Mouse (Mus musculus): Measurements from ENCODE around the gene Dnah14.

Dnah14 gene

DNA sequence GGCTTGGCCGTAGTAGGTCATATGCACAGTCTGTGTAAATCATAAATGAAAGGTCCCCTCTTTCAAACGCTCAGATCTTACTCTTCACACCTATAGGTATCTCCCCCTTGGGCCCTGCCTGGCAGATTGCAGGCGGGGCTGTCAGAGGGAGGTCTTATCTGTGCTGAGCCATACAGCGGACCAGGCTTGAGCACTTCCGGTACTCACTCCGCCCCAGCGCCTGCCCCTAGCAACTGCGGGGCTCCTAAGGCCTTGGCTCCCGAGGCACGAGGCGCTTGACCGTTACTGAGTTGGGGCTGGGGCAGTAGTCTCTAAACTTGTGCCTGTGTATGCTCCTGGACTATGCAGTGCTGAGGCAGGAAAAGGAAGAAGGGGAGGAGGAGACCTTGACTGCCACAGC is at the start of gene Dnah14:
Dnah14 (plus strand) TSS at position 238 of the 400 bp plus-strand sequence.
- no peak for DNase-seq

DNA sequence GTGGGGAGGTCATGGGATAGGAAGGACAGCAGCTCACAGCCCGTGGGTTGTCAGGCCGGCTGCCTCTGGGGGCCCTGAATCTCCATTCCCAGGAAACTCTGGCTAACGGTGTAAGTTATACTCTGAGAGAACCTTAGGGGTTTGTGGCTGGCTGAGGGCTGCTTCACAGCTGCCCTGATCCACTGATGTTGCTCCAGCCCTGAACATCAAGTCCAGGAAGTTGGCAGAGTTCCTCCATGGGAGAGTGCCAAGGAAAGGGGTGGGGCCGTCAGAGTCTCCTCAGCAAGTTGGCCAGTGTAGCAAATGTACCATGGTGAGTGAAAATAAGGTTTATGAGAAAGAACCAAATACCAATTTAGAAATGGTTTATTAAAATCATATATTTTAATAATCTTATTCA is 47.0 kb upstream of the Dnah14 start:
- DNase-seq = no peak

DNA sequence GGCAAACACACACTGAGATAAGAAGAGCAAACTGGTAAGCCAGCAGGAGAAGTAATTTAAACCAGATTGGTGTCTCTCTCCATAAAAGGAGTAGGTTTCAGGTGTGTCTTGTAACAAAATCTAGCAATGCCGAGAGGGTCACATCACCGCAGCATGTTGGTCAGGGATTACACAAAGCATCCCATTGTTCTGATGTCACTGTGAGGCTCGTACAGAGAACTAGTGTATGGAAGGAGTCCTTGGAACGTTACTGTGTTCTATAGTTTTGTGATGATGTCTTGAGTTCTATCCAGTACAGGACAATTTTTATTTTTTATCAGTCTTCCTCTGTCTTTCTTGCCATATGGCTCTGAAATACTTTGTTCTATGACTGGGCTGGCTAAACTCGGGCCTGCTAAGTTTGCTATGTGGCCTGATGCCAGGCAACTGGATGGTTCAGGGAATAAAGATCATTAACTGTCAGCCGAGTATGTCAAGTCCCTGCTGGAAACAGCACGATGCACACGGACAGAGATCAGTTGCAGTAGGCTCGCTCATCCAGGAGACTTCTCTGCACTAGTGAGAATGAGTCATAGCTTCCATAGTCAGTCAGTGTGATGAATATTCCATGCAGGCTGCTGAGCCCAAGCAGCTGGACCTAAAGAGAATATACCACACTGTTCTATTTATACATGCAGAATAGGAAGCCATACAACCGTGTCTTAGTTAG is 41.0 kb upstream of the Dnah14 start:
- no peak for DNase-seq

DNA sequence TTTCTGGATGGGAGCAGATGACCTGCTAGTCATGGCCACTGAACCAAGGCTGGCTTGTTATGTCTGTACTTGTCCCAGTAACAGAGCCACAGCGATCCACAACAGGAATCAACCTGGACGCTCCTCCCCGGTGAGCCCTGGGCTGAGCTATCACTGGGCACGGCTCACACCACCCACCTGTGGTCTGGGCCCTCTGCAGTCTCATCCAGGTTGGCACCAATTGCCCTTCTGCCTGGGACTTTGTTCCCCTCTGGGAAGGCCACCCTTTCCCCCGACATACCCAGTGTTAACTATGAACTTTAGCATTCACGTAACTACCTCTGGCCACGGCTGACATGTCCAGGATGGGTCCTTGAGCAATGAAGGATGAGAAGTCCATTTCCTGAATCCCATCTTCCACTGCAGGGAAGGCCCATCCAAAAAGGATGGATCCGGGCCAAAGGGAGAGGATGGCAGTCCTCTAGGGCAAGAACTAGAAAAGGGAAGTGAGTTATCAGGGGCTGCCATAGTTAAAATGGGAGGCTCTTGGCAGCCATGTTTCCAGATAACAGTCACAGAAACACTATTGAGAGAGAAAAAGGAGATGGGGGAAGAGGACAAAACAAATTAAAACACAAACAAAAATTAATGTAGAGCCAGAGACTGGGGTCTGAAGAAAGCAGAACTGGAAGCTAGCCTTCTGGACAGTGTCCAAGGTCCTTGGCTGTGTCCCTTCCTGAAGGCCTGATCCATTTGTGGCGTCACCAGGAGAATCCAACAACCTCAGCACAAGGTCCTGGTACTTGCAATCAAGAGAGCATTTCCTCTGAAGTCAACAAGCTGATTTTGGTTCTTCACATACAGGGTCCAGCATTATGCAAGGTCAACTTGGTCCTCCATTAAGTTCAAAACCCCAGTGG is 38.5 kb upstream of the Dnah14 start:
- no peak for DNase-seq

DNA sequence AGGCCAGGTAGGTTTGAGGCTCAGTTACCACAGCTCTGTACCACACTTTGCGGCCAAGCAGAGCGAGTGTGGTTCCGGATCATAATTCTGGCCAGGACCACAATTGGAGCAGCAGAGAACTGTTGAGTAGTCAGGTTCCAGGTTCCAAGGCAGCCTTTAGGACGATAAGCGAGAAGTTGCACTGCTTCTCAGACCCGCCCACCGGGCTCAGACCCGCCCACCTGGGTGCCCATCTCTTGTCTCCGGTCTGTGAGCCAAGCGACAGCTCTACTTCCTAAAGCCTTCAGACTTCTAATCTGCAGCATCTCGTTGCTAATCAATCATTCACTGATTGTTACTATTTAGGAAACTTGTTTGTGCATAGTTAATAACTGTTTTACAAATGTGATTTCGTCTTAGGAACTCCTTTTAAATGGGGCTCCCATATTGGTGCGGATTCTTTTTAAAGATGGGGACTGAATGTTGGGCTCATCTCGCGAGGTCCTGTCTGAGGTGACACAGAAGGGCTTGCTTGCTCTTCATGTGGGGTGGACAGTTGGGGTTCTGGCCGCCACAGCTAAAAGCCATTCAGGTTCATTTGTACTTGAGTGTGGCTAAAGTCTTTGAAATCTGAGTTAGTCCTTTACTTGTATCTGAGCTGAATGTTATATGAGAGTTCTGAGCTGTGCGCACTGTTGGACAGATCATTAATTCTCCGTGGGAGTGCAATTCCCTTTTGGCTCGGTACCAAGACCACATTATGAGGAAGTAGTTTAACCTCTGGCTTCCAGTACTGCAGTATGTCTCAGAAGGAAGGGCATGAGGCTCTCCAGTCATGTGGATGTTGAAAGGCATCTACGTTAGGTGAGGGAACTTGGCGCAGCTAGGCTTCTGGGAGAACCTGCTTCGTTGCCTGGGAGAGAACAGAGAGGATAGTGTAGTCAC is 36.3 kb upstream of the Dnah14 start:
- no peak for DNase-seq

DNA sequence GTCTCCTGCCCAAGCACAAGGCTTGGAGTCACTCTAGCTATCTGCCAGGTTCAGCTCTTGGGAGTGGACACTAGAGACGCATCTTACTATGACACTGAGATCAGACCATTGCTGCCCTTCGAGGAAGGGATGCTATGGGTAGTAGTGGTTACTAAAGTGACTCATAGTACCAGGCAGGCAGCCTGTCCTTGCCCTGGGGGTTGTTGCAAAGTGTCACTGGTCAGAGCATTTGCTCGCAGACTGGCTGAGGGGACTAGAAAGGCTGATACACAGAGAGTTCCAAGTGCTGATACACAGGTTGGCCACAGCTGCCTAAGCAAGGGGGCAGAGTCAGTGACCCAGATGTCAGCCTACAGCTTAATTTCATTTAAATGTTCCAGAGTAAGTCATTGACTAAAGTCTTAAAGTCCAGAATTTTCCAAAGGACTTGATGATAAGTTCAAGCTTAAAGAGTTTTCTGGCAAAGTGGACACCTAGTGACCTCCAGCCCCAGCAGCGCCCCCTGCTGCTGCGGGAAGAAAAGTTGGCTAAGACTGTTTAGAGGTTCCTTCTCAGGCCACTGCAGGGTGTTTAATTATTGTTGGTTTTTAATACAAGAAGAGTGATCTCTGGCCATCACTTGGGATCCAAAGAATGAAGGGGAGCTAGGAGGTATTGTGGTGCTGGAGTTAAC is 32.5 kb upstream of the Dnah14 start:
- no peak for DNase-seq

DNA sequence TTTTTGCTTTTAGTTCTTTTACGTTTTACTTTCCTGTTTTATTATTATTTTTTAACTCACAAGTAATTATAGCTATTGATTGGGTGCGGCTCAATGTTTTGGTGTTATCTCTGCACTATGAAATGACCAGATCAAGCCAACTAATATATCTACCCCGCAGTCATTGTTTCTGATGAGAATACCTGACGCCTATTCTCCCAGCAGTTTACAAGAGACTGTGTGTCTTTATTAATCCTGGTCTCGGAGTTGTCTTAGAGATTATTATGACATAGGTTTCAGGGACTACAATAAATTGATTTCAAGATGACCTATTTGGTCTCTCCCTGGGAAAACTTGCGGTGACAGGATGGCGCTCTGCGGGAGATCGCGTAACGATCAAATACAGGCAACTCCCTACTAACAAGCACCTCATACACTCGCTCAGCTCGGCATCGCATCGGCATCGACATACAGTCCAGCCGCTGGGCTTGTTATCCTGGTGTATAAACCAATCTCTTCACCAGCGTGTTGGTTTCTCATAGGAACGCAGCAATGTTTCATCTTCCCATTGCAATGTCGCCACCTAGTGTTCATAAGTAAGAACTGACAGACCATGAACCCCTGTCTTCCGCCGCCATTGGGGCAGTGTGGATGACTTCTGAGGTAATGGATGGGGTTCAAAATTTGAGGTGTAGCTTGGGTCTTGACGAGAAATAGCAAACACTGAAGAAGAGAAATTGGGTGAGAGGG is 31.2 kb upstream of the Dnah14 start:
- peak; percentile 39 to 43 for DNase-seq

DNA sequence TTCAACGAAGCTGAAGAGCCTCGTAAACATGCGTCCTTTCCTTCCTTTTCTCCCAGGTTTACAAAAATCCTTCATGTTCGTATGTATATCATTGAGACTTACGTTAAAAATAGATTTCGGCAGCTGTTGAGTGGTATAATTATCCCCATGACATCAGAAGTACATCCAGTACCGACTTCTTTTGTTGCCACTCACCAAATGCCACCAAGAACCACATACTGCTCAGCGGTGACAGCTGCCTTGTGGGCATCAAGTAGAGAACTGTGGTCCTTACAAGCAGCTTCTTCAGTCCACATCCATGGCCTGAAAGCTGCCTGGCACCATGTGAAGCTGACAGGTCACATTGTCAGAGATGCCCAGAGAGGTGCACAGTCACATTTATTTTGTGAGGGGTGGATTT is 26.4 kb upstream of the Dnah14 start:
- DNase-seq = no peak

DNA sequence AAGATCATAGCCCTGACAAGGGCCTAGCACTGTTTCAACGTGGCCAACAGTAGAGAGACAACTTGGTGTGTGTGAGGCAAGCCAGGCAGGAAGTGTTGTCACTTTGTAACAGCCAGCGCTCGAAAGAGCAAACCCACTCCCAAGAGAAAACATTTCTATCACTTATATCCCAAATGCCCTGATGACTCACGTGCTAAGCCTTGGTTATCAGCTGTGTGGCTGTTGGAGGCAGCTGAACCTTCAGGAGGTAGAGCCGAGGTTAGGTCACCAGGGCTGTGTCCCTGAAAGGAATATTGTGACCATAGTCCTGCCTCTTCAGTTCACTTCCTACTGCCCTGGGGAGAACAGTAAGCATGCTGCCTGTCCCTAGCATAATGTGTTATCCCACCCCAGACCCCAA is 25.5 kb upstream of the Dnah14 start:
- DNase-seq = no peak

DNA sequence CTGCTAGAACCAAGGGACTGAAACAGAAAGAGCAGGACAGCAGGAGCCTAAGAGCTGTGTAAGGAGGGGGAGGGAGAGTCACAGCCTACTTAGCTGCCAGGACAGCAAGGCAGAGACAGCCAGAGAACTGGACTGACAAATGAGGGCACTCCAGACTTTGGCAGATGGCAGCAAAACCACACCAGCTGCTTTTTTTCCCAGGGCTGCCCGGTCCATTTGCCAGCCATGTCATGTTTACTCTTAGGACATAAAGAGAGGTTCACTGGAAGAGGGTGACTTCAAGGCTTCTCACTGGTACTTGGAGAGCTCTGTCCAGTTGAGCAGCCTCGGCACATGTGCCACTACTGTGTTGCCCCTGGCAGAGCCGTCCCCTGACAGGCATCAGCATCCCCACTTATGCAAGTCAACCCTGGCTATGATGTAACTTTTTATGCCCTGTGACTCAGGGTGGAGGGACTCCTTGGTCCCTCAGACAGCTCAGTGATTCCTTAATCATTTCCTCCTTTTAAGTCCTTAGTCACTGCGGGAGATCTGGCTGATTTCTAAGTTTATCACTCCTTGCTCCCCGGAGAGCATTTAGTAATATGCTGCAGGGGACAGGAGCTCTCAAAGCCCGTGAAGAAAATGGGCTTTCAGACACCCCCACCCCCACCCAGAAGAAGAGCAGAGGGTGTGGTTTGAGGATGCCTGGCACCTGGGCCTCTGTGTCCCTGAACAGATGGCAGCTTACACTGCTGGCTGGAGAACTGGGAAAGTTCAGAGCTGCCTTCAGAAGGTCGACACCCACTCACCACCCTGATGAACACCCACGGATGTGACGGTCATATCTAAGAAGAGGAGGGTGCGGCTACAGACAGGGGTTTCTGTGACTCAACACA is 23.6 kb upstream of the Dnah14 start:
- no peak for DNase-seq

DNA sequence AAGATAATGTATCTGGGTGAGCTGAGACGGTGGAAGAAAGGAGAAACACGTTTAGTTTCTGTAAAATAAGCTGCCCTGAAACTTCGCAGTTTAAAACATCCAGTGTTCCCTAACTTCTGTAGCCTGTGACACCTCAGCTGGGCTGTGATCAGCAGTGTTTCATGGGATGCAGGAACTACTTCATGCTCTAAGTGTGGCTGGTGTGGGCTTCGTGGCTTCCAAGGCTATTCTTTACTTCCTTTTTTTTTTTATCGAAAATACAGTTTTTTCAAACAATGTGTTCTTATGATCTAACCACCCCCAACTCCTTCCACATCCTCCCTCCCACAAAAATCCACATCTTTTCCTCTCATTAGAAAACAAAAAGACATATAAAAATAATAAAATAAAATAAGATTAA is 20.9 kb upstream of the Dnah14 start:
- DNase-seq = no peak

DNA sequence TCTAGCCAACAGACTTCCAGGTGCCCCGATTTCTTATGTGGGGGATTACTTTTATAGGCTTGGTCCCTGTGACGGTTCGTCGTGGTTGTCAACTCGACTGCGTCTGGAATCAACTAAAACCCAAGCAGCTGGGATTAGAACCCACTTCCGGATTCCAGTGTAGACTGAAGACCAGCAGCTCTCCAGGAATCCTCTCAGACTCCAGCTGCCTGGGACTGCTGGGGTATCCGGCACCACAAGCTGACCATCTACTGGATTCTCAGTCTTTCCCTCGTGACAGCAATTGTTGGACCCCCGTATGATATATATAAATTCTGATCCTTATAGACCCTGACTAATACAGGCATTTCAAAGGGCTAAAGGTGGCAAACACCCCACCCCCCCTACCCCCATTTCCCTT is 16.7 kb upstream of the Dnah14 start:
- no peak for DNase-seq

DNA sequence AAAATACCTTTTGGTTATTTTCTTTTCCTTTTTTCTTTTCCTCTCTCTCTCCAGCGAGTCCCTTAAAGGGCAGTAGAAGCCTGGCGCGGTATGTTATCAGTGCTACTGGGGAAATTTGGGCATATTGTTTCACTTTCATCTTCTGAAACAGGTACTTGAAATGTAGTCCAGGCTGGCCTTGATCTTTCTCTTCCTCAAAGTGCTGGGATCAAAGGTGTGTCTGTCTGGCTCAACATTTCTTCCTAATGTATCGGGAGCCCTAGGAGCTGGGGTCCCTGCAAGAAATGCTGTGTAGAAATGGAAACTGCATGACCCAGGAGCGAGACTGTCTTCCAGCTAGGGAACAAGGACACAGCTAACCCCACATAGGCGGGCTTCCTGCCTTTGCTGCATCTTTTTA is 16.0 kb upstream of the Dnah14 start:
- no peak for DNase-seq

DNA sequence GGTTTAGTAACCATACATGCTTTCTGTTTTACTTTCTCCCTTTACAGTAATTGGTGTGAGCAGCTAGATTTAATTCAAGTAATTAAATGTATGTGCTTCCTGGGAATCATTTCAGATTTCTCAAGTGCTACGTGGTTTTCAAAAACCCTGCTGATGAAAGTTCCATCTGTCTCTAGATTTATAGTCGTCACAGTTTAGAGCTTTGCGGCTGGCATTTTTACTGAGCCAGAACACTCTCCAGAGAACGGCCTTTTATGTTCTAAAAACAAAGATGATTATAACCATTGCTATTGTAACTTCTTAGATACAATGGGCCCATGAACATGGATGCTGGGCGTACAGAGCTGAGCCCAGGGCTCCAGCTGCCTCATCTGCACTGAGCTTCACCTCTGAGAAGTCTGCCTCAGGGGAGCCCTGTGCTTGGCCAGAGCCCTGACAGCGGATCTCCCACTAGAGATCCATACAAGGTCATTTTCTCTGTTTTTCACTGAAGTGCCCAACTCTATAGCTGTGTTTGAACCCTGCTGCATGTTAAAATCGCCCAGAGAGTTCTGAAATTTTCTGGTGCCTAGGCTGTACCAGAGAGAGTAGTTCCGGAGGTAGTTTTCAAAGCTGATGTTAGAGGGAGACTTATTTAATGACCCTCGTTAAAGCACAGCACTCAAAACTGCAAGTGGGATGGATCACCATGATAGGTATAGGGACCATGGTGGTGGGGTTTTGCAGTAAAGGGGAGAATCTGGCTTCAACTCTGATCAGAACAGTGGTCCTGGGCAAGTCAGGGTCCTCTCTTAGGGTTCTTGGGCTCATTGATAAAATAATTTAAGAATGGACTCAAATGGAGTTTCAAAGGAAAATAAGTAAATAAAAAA is 15.2 kb upstream of the Dnah14 start:
- DNase-seq = no peak

DNA sequence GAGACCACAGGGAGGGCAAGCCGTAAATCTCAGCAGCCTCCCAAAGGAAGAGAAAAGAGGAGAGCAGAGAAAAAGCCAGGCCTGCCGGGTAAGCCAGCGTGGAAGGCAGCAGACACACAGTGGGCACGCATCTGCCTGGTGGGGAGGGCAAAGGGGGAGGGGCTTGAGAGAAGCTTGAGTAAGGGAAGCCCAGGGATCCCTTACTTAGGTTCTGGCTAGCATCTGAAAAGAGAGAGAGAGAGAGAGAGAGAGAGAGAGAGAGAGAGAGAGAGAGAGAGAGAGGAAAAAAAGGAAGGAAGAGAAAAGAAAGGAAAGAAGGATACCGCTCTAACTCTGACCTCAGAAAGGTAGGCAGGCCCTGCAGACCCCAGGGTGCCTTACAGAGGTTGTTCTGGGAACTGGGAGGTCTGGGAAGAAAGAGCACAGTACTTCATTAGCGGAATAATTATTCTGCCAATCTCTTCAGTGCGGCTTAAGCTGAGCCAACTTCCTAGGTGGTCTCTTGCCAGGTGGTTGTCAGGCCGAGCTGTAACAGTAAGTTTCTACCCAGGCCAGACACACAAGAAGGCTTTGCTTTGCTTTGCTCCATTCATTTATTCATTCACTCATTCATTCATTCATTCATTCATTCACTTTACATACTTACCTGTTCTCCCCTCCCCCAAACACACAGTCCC is 14.5 kb upstream of the Dnah14 start:
- DNase-seq = no peak

DNA sequence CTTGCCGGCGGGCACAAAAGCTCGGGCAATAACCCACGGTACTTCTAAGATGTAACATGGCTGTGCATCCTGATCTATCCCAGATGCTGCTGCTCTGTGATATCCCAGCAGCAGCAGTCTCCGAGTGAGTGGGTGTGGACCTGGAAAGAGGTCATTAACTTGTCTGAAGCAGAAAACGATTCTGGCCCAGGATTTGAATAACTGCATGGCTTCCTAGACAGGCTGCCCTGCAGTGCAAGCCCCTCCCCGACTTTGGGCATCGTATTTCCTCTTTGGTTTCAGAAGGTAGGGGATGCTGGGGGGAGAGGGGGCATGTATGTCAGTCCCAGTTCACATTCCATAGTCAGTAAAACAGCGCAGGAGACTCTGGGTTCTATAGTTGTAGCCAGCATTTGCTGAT is 6.9 kb upstream of the Dnah14 start:
- no peak for DNase-seq

DNA sequence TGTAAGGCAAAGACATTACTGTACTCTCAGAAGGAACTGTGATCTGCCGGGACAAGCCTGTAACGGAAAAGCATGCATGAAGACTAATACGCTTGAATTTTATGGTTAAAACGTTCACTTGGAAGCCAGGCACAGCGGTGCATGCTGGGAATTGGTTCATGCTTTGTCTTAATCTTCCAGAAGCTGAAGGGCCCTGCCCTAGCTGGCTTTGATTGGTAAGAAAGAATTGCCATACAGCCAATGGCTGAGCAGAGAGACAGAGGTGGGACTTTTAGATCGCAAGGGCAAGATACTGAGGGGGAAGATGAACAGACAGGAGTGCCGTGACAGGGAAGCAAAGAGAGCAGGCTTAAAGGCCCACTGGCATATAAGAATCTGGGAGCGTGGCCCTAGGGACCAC is 6.8 kb downstream of the Dnah14 start:
- DNase-seq = no peak

DNA sequence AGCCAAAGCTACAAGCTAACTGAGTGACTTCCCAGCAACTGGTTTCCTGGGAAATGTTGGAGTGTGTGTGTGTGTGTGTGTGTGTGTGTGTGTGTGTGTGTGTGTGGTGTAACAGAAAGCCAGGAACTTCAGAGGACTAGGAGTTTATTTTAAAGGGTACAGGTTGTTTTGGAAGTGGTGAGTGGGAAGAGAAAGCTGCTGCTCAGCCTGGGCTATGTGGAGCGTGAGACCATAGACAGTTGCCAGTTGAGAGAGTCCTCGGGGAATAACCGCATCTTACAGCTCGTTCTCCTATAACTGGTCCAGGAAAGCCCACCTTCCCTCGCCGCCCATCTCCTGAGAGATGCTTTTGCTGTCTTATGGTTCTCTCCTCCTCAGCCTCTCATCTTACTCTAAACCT is 12.8 kb downstream of the Dnah14 start:
- DNase-seq = no peak

DNA sequence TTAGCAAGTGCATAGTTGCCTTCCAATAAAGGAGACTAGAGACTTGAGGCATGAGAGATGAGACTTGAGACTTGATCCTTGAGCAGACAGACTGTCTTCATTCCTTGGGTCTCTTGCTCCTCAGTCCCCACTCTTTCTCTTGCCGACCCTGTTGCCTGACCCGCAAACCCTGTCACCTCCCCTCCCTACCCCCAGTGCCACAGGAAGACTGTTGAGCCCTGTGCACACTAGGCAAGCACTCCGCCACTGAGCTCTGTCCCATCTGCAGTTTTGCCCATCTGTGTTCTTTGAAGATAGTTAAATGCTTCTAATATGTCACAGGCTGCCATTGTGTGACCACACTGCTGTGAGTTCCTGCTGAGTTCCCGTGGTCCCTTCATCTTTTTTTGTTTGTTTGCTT is 23.0 kb downstream of the Dnah14 start:
- DNase-seq = peak; percentile 5 to 12

Data from thymus, postnatal 36 days (tissue).